In the genomic region with DNA sequence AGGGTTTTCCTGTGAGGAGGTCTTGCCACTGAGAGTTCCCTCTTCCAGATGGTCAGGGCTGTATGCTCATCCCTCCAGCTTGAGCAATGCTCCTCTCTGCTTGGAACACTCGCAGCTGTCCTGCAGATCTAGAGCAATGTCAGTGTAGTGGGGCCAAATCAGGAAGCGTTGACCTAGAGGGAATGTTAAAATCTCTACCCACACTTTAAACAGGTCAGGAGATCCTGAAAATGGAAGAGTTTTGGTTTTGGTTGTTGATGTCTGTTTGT, we compare ENCODE assay signal across 18 mouse cellular contexts. TPM values are rescaled to one million over a fixed set of nuclear protein-coding genes. Genes with fewer than 3 reads are reported as not detected.
DNase-seq lines count a peak whose midpoint lies in the region; ATAC-seq and TF ChIP-seq lines count a peak whose summit lies in the region.
"Had no signal": no experiment of that assay in that cellular context is flagged by ENCODE, and none has a peak within 500 bp of the region (broad histone marks: within the 10 kb centered on the region; RNA-seq: fewer than 3 reads in every experiment).

No protein-coding gene starts in this region.

- peak; percentile 58 for ATAC-seq in frontal cortex, adult (ENCODE audit: low TSS enrichment)
- ATAC-seq in hindbrain, postnatal 0 days, result 0 out of 2 replicates have a peak, but pooled peaks have one; percentile 13
- no peak for ATAC-seq in hindbrain, embryonic 12.5 days (ENCODE audit: low FRiP score)
- peak; percentile 82 for ATAC-seq in granulocyte monocyte progenitor cell, adult 5-6 weeks (replicated peaks; ENCODE audit: poor library complexity, severe bottlenecking)

- 60% methylated on average over 2 of the region's 2 CpGs for WGBS in hindbrain, postnatal 0 days
- WGBS in hindbrain, embryonic 12.5 days, result 82% methylated on average over 2 of the region's 2 CpGs

- peak overlapping the region; percentile 36; the same call in 1 of the 2 replicates for H3K27ac ChIP-seq in hindbrain, postnatal 0 days
- H3K27ac ChIP-seq in hindbrain, embryonic 12.5 days, result no peak overlapping the region
- H3K27ac ChIP-seq: heart, adult 2 months had no signal

- no peaks in the 10 kb centered on the region for H3K27me3 ChIP-seq in hindbrain, postnatal 0 days (ENCODE audit: insufficient read depth, low read length)
- no peaks in the 10 kb centered on the region for H3K27me3 ChIP-seq in hindbrain, embryonic 12.5 days

- H3K9ac ChIP-seq in hindbrain, postnatal 0 days (replicated peaks; ENCODE audit: low read length), result no peak overlapping the region
- H3K9ac ChIP-seq in hindbrain, embryonic 12.5 days, result no peak overlapping the region

- 0 out of 2 replicates have a peak, but pooled peaks cover 4% of the 10 kb centered on the region for H3K4me1 ChIP-seq in hindbrain, postnatal 0 days (ENCODE audit: insufficient read depth, low read length)
- peaks cover 7% of the 10 kb centered on the region for H3K4me1 ChIP-seq in hindbrain, embryonic 12.5 days

- H3K36me3 ChIP-seq in hindbrain, postnatal 0 days (ENCODE audit: insufficient read depth, low read length), result no peaks in the 10 kb centered on the region
- H3K36me3 ChIP-seq in hindbrain, embryonic 12.5 days, result no peaks in the 10 kb centered on the region

- DNase-seq in frontal cortex, postnatal 36 days (ENCODE audit: low spot score in 2 of 2), result no peak
- no peak for DNase-seq in hindbrain, postnatal 0 days (ENCODE audit: low spot score)
- DNase-seq in brain, adult 2 months (ENCODE audit: low read depth, low spot score), result peak; percentile 77
- no peak for DNase-seq in spleen, postnatal 10 days (ENCODE audit: low spot score in 2 of 2)
- DNase-seq: adrenal gland, postnatal 36 days; embryo, embryonic 11 days; kidney, adult 8-10 months; kidney, postnatal 14 days; lung, adult 2 months; lung, postnatal 4 days; right cerebral cortex, adult 18-20 months; thymus, adult 18-20 months had no signal

- H3K9me3 ChIP-seq in hindbrain, postnatal 0 days (ENCODE audit: low read length), result no peaks in the 10 kb centered on the region
- H3K9me3 ChIP-seq in hindbrain, embryonic 12.5 days (replicated peaks), result no peaks in the 10 kb centered on the region

- no peak for TF ChIP-seq CTCF in hindbrain, postnatal 0 days (IDR thresholded peaks at IDR 0.05; ENCODE audit: low read depth)

- H3K4me2 ChIP-seq in hindbrain, postnatal 0 days (ENCODE audit: low read depth, low read length), result no peak overlapping the region
- H3K4me2 ChIP-seq in hindbrain, embryonic 12.5 days (replicated peaks), result no peak overlapping the region
- H3K4me2 ChIP-seq: liver, embryonic 11.5 days; midbrain, embryonic 11.5 days had no signal

- H3K4me3 ChIP-seq in hindbrain, postnatal 0 days (ENCODE audit: low read length), result no peak overlapping the region
- no peak overlapping the region for H3K4me3 ChIP-seq in hindbrain, embryonic 12.5 days
- H3K4me3 ChIP-seq: heart, adult 2 months had no signal

RNA-seq across cellular contexts. Expression of gene Slc9a9, which starts 36.0 kb away (rescaled TPM):
- 5.1 and 6.6 TPM in 2 replicates for total RNA-seq in hindbrain, postnatal 0 days (2014; rRNA removed)
- 5.8 and 6.1 TPM in 2 replicates for polyA plus RNA-seq in hindbrain, postnatal 0 days (2015; fragmentation: Nextera tagmentation; extraction: Ambion mirVana)
- polyA plus RNA-seq in hindbrain, embryonic 12.5 days (2016; fragmentation: Nextera tagmentation; extraction: Ambion mirVana), result 4.9 and 6.2 TPM in 2 replicates
- total RNA-seq in granulocyte monocyte progenitor cell, adult 5-6 weeks (2014; fragmentation: Nextera tagmentation), result 10.5 and 13.8 TPM in 2 replicates
- 7.6 and 11.1 TPM in 2 replicates for total RNA-seq in granulocyte monocyte progenitor cell, adult 5-6 weeks (2017)
